Mouse (Mus musculus) adrenal gland, postnatal 4 days (tissue): ENCODE measurements around the gene Rpl28. TPM values are rescaled to one million over a fixed set of nuclear protein-coding genes. Genes with fewer than 3 reads are reported as not detected.
A peak's percentile ranks its signal among the peaks of the same experiment; 100 is the strongest.

Experiments
- DNase-seq, 2 experiments: peaks; one replicate each; pipeline ENCODE4 v3.0.0; 2021 to 2022; ENCODE audit warnings: low spot score in 2 of 2, mixed read lengths in 2 of 2
- total RNA-seq, 2 experiments: library from RNA; stranded (reverse); gene quantifications; 2 replicates each; pipeline ENCODE4 v1.2.3; 2021

Rpl28 gene
- total RNA-seq, 2 experiments from 2014 or later, result 1,263 to 1,302 TPM

DNA sequence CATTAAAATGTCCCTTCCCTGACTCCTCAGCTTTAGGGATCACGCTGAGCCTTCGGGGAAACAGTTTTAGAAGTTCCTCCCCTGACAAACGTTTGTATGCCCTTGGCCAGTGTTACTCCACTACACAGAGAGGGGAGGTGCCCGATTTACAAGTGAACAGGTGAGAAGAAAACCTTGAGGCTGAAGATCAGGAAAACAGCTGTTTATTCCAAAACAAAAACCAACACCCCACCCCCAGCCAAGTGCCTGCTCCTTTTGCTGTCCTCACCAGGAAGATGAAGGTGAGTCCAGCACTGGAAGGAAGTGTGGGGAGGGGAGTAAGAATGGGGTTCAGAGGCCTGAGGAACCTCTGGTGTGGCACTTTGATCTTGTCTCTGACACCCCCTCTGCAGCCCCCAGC, 32.7 kb downstream of the Rpl28 start:
- DNase-seq, result no peak

DNA sequence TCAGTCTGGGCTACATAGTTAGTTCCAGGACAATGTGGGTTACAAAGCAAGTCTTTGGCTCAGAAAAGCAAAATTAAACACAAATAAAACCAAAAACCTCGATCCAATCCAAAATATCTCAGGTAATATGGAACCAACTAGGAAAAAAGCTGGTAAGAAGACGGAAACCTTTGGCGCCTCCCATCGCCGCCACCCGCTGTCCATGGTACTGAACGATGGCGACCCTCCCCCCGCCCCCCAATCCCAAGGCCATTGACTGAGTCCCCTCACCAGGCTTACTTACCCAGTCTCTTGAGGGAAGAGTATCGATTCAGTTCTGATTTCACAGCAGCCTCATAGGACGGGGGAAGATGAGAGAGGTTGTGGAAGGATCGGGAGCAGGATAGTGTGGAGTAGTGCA, 37.8 kb downstream of the Rpl28 start:
- DNase-seq, result no peak

GRCm38 (mm10) chr7:4835631-4836327, 43.1 kb downstream of the Rpl28 start:
- no peak for DNase-seq

- DNase-seq, result peak in 1 of 2 experiments; percentile 51
Observed at GRCm38 (mm10) chr7:4836351-4836792, 43.7 kb downstream of the Rpl28 start.

DNA sequence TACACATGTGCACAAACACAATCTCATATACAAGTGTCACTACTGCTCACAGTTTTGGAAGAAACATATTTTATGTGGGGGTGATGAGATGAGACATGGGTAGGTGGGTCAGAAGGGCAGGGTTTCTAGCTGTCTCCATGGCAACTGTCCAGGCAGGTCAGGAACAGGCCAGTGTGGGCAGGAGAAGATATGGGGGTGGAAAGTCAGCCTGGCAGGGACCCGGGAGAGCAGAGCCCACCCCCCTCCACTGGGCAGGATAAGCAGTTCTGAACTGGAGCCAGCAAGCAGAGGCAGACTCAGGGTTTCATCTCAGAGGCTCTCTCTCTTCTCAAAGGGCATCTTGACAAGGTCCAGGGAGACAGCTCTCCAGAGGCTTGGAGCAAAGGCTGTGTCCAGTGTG, 45.0 kb downstream of the Rpl28 start:
- DNase-seq, result no peak

DNA sequence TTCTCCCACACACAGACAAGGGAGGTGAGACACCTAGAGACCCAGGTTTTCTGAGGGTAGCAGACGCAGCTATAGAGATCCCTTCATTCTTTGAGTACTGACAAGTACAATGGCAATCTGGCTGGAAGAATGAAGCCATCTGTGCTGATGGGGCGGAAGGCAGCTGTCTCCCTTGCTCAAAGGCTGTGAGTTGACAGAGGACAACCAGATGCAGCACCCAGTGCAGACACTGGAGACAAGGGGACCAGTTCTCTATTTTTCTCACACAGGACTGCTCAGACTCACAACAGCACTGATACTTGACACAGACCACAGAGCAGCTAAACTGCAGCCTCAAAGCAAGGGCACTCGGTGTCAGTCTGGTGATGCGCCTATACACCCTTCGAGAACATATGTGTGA, 49.4 kb downstream of the Rpl28 start:
- no peak for DNase-seq

- DNase-seq, result no peak
Observed at GRCm38 (mm10) chr7:4842634-4843131, 50.0 kb downstream of the Rpl28 start.

DNA sequence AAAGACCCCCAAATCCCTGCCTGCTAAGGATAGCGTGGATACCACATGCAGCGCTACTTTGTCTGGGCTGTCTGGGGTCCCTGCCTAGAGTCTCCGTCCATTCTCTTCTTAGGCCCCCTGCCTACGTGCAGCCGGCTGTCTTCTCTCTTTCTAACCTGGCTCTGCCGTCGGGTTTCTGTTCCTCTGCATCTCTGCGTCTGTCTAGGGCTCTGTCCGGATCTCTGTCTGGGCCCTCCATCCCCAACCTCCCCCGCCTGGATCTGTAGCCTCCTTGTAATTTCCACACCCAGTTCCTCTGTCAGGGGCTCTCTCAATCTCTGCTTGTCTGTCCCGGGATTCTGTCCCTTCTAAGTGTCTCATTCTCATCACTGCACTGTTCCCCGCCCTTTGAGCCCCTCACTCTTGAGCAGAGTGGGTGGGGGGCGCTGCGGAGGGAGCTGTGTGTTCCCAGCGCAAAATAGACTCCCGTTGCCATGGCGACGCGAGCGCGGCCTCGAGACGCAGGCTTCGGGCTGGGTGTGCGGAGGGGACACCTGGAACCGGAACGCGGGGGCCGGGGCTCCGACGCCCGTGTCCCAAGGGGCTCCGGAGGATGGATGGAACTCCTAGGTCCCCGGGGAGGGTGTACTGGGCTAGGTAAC, 51.0 kb downstream of the Rpl28 start:
- DNase-seq, result no peak

- no peak for DNase-seq
Observed at GRCm38 (mm10) chr7:4844245-4844916, 51.7 kb downstream of the Rpl28 start, which contains the start of gene Shisa7. TSS of gene Shisa7 (minus strand) at chr7:4844696.

Other genes with a start within 250 kb of the Rpl28 start
- gene Syt5, start 245.3 kb upstream of the Rpl28 start, total RNA-seq, result 10 to 100 TPM; 16.8 to 18.2 TPM
- gene Ptprh, start 188.8 kb upstream of the Rpl28 start, total RNA-seq, result under 1 TPM in 1 of 2 experiments, not detected in 1; 0.23 TPM
- 10 to 100 TPM; 12.8 to 16.6 TPM for gene Tmem86b, start 161.5 kb upstream of the Rpl28 start, total RNA-seq
- gene Ppp6r1, start 133.9 kb upstream of the Rpl28 start, total RNA-seq, result 100 to 1,000 TPM in 1 of 2 experiments, 10 to 100 TPM in 1; 98.4 to 103 TPM
- gene Hspbp1, start 107.8 kb upstream of the Rpl28 start, total RNA-seq, result 10 to 100 TPM; 41.3 to 43.6 TPM
- 10 to 100 TPM; 14.4 to 17.0 TPM for gene Brsk1, start 102.3 kb upstream of the Rpl28 start, total RNA-seq
- gene Tmem150b, start 67.6 kb upstream of the Rpl28 start, total RNA-seq, result under 1 TPM; 0.11 to 0.25 TPM
- 10 to 100 TPM; 89.8 to 94.8 TPM for gene Kmt5c, start 52.8 kb upstream of the Rpl28 start, total RNA-seq
- 10 to 100 TPM; 36.6 to 40.4 TPM for gene Cox6b2, start 39.8 kb upstream of the Rpl28 start, total RNA-seq
- not detected for gene Fam71e2, start 21.6 kb upstream of the Rpl28 start, total RNA-seq
- gene Il11, start 10.0 kb upstream of the Rpl28 start, total RNA-seq, result under 1 TPM; 0.14 to 0.31 TPM
- not detected for gene Tmem190, start 9.9 kb upstream of the Rpl28 start, total RNA-seq
- gene Tmem238, start 3.2 kb upstream of the Rpl28 start, total RNA-seq, result 1 to 10 TPM; 7.1 to 9.0 TPM
- 100 to 1,000 TPM; 140 to 156 TPM for gene Ube2s, start 19.7 kb downstream of the Rpl28 start, total RNA-seq
- 1 to 10 TPM; 4.4 to 6.1 TPM for gene Shisa7, start 51.8 kb downstream of the Rpl28 start, total RNA-seq
- gene Isoc2b, start 77.4 kb downstream of the Rpl28 start, total RNA-seq, result 10 to 100 TPM; 11.6 to 16.4 TPM
- 10 to 100 TPM; 22.6 to 22.8 TPM for gene Isoc2a, start 84.3 kb downstream of the Rpl28 start, total RNA-seq
- under 1 TPM in 1 of 2 experiments, not detected in 1; 0.39 TPM for gene Gm36210, start 113.6 kb downstream of the Rpl28 start, total RNA-seq
- gene Zfp628, start 122.3 kb downstream of the Rpl28 start, total RNA-seq, result 10 to 100 TPM; 24.4 to 26.9 TPM
- gene Nat14, start 129.2 kb downstream of the Rpl28 start, total RNA-seq, result 10 to 100 TPM in 1 of 2 experiments, 1 to 10 TPM in 1; 9.9 to 10.1 TPM
- gene Ssc5d, start 132.9 kb downstream of the Rpl28 start, total RNA-seq, result 10 to 100 TPM; 11.8 to 12.1 TPM
- under 1 TPM; 0.50 to 0.90 TPM for gene Sbk2, start 171.5 kb downstream of the Rpl28 start, total RNA-seq
- under 1 TPM; 0.20 to 0.28 TPM for gene Sbk3, start 178.3 kb downstream of the Rpl28 start, total RNA-seq
- 10 to 100 TPM; 34.1 to 35.2 TPM for gene Zfp579, start 203.3 kb downstream of the Rpl28 start, total RNA-seq
- gene Zfp524, start 221.5 kb downstream of the Rpl28 start, total RNA-seq, result 10 to 100 TPM; 10.6 to 11.1 TPM
- gene Fiz1, start 221.8 kb downstream of the Rpl28 start, total RNA-seq, result 10 to 100 TPM; 39.6 to 40.5 TPM
- gene Gm44973, start 222.6 kb downstream of the Rpl28 start, total RNA-seq, result not detected
- gene Zfp865, start 227.5 kb downstream of the Rpl28 start, total RNA-seq, result 10 to 100 TPM; 40.1 to 41.8 TPM
- gene Ccdc106, start 227.7 kb downstream of the Rpl28 start, total RNA-seq, result 1 to 10 TPM; 2.7 to 4.4 TPM
- not detected for gene 4632433K11Rik, start 241.2 kb downstream of the Rpl28 start, total RNA-seq
- gene Zfp784, start 245.6 kb downstream of the Rpl28 start, total RNA-seq, result 1 to 10 TPM; 7.0 to 7.1 TPM